Comparison of ENCODE assay signal across 18 mouse cellular contexts in genomic region chr5:73942950-73943349, GRCm38 (mm10).
DNase-seq lines count a peak whose midpoint lies in the region; ATAC-seq and TF ChIP-seq lines count a peak whose summit lies in the region.
"Had no signal": no experiment of that assay in that cellular context is flagged by ENCODE, and none has a peak within 500 bp of the region (broad histone marks: within the 10 kb centered on the region; RNA-seq: fewer than 3 reads in every experiment).

No protein-coding gene starts in this region.

- H3K27ac ChIP-seq in hindbrain, embryonic 16.5 days (ENCODE audit: low read depth, low read length) = no peak overlapping the region
- H3K27ac ChIP-seq in hindbrain, embryonic 11.5 days (ENCODE audit: low read depth, low read length) = no peak overlapping the region
- H3K27ac ChIP-seq in forebrain, embryonic 16.5 days (ENCODE audit: low read length) = no peak overlapping the region
- H3K27ac ChIP-seq in layer of hippocampus, adult 2 months = no peak overlapping the region
- H3K27ac ChIP-seq: embryonic facial prominence, embryonic 12.5 days; heart, embryonic 10.5 days; kidney, postnatal 0 days; limb, embryonic 15.5 days had no signal

- WGBS in hindbrain, embryonic 16.5 days = 17% methylated on average over 3 of the region's 3 CpGs
- 58% methylated on average over 3 of the region's 3 CpGs for WGBS in hindbrain, embryonic 11.5 days
- WGBS in forebrain, embryonic 16.5 days = 20% methylated on average over 3 of the region's 3 CpGs

- H3K4me1 ChIP-seq in hindbrain, embryonic 16.5 days (ENCODE audit: control insufficient read depth, insufficient read depth, low read depth, low read length) = peaks cover 3% of the 10 kb centered on the region; the same call in 1 of the 2 replicates
- H3K4me1 ChIP-seq in hindbrain, embryonic 11.5 days (replicated peaks; ENCODE audit: control insufficient read depth, insufficient read depth, low read length) = no peaks in the 10 kb centered on the region
- H3K4me1 ChIP-seq in forebrain, embryonic 16.5 days (replicated peaks; ENCODE audit: control insufficient read depth, insufficient read depth, low read length) = peaks cover 8% of the 10 kb centered on the region
- H3K4me1 ChIP-seq: embryonic facial prominence, embryonic 12.5 days; heart, embryonic 10.5 days; limb, embryonic 15.5 days had no signal

- H3K9me3 ChIP-seq in hindbrain, embryonic 16.5 days (ENCODE audit: control insufficient read depth, low read length) = no peaks in the 10 kb centered on the region
- H3K9me3 ChIP-seq in hindbrain, embryonic 11.5 days (ENCODE audit: control insufficient read depth, low read length) = no peaks in the 10 kb centered on the region
- H3K9me3 ChIP-seq in forebrain, embryonic 16.5 days (ENCODE audit: control insufficient read depth, low read length) = no peaks in the 10 kb centered on the region
- H3K9me3 ChIP-seq: embryonic facial prominence, embryonic 12.5 days; heart, embryonic 10.5 days; limb, embryonic 15.5 days had no signal

- H3K27me3 ChIP-seq in hindbrain, embryonic 16.5 days (replicated peaks; ENCODE audit: control insufficient read depth, insufficient read depth, low read length) = no peaks in the 10 kb centered on the region
- no peaks in the 10 kb centered on the region for H3K27me3 ChIP-seq in hindbrain, embryonic 11.5 days (ENCODE audit: control insufficient read depth, insufficient read depth, low read length)
- no peaks in the 10 kb centered on the region for H3K27me3 ChIP-seq in forebrain, embryonic 16.5 days (replicated peaks; ENCODE audit: control insufficient read depth, insufficient read depth, low read length)
- H3K27me3 ChIP-seq: embryonic facial prominence, embryonic 12.5 days; limb, embryonic 15.5 days had no signal

- DNase-seq in cerebellum, adult 8-10 months = no peak
- no peak for DNase-seq in hindbrain, embryonic 11.5 days (ENCODE audit: low spot score)
- peak; percentile 49 for DNase-seq in cerebellum, adult 11-12 months
- no peak for DNase-seq in layer of hippocampus, adult 2 months (ENCODE audit: low spot score in 2 of 2)
- DNase-seq in kidney, adult 11 months = no peak
- DNase-seq: adrenal gland, postnatal 36 days; gastrocnemius, postnatal 14 days; layer of hippocampus, adult 9-11 months; liver, postnatal 0 days; thymus, postnatal 4 days had no signal

- H3K4me2 ChIP-seq in hindbrain, embryonic 16.5 days (ENCODE audit: low read length) = no peak overlapping the region
- H3K4me2 ChIP-seq in hindbrain, embryonic 11.5 days (replicated peaks; ENCODE audit: low read depth, low read length) = no peak overlapping the region
- no peak overlapping the region for H3K4me2 ChIP-seq in forebrain, embryonic 16.5 days (ENCODE audit: low read length)
- H3K4me2 ChIP-seq: embryonic facial prominence, embryonic 12.5 days; limb, embryonic 15.5 days had no signal

- no peak for TF ChIP-seq CTCF in layer of hippocampus, adult 2 months (conservative IDR thresholded peaks at IDR 0.05)

- H3K9ac ChIP-seq in hindbrain, embryonic 16.5 days (ENCODE audit: low read depth, low read length) = no peak overlapping the region
- H3K9ac ChIP-seq in hindbrain, embryonic 11.5 days (ENCODE audit: low read depth, low read length) = no peak overlapping the region
- no peak overlapping the region for H3K9ac ChIP-seq in forebrain, embryonic 16.5 days (replicated peaks; ENCODE audit: low read depth, low read length)
- H3K9ac ChIP-seq: embryonic facial prominence, embryonic 12.5 days; limb, embryonic 15.5 days; liver, postnatal 0 days had no signal

- no peaks in the 10 kb centered on the region for H3K36me3 ChIP-seq in hindbrain, embryonic 16.5 days (ENCODE audit: control insufficient read depth, insufficient read depth, low read length)
- H3K36me3 ChIP-seq in hindbrain, embryonic 11.5 days (ENCODE audit: control insufficient read depth, insufficient read depth, low read length) = no peaks in the 10 kb centered on the region
- no peaks in the 10 kb centered on the region for H3K36me3 ChIP-seq in forebrain, embryonic 16.5 days (ENCODE audit: control insufficient read depth, insufficient read depth)
- H3K36me3 ChIP-seq: embryonic facial prominence, embryonic 12.5 days; heart, embryonic 10.5 days; limb, embryonic 15.5 days had no signal

- no peak overlapping the region for H3K4me3 ChIP-seq in hindbrain, embryonic 16.5 days (ENCODE audit: low read length)
- no peak overlapping the region for H3K4me3 ChIP-seq in hindbrain, embryonic 11.5 days (ENCODE audit: low read depth, low read length)
- no peak overlapping the region for H3K4me3 ChIP-seq in forebrain, embryonic 16.5 days (replicated peaks; ENCODE audit: low read length)
- H3K4me3 ChIP-seq in layer of hippocampus, adult 2 months = no peak overlapping the region
- H3K4me3 ChIP-seq: embryonic facial prominence, embryonic 12.5 days; heart, embryonic 10.5 days; limb, embryonic 15.5 days had no signal

- peak; percentile 54; the same call in 1 of the 2 replicates for ATAC-seq in cerebellum, adult (ENCODE audit: insufficient number of reproducible peaks, low FRiP score, low TSS enrichment)
- ATAC-seq in hindbrain, embryonic 16.5 days = peak; percentile 52; the same call in 1 of the 2 replicates
- no peak for ATAC-seq in hindbrain, embryonic 11.5 days (ENCODE audit: low FRiP score)
- peak; percentile 57; the same call in 1 of the 2 replicates for ATAC-seq in forebrain, embryonic 16.5 days
- ATAC-seq: intestine, embryonic 16.5 days; liver, postnatal 0 days had no signal
